Mouse (Mus musculus) lung, adult 2 months (tissue): Measurements from ENCODE around the gene Uckl1. TPM values are rescaled to one million over a fixed set of nuclear protein-coding genes. Genes with fewer than 3 reads are reported as not detected.

Experiments used
- DNase-seq: peaks from one replicate; pipeline ENCODE4 v3.0.0; 2022
- H3K4me1 ChIP-seq: fragments of 200-500 bp; 2 replicates; pipeline ENCODE4 v1.6.1; 2011; ENCODE audit warnings: low read length; ENCODE audit not compliant: control insufficient read depth, insufficient read depth
- H3K4me3 ChIP-seq: fragments of 200-500 bp; replicated peaks from 2 replicates; pipeline ENCODE3; 2011; ENCODE audit warnings: low read depth, mild to moderate bottlenecking, control low read depth, low read length; ENCODE audit errors: extremely low read depth
- CTCF ChIP-seq: fragments of 200-500 bp; IDR thresholded peaks from 2 replicates; pipeline ENCODE4 v1.5.1; 2011; ENCODE audit warnings: mild to moderate bottlenecking, low read length, control low read depth; ENCODE audit not compliant: insufficient read depth
- POLR2A ChIP-seq: fragments of 200-500 bp; IDR thresholded peaks from 2 replicates; pipeline ENCODE4 v1.6.1; 2011; ENCODE audit warnings: low read depth, mild to moderate bottlenecking, control low read depth, low read length, borderline replicate concordance; ENCODE audit errors: extremely low read depth
- WGBS: fragments of 180-500 bp; shearing (Covaris S2); methylation state at CpG from one replicate; pipeline ENCODE4 v1.1.7; 2018; 5-methylcytosine and 5-hydroxymethylcytosine counted together
- polyA plus RNA-seq: library from polyadenylated mRNA; depleted of rRNA; stranded (reverse); fragments of >200 nt; gene quantifications from 2 replicates; pipeline ENCODE4 v1.2.3, GENCODE M21; 2012

Uckl1 gene
- polyA plus RNA-seq, 1 experiment, result 128 TPM

GRCm38 (mm10) chr2:181550233-181550632 lies 34.5 kb downstream of the Uckl1 start:
- Histone ChIP-seq H3K4me3 (no peak overlapping the region), H3K4me1 (no peaks in the 10 kb centered on the region; the same call in 1 of the 2 replicates)
- WGBS, result 95% methylated on average over 2 of the region's 2 CpGs
- no peak for DNase-seq
- TF ChIP-seq CTCF (no peak), POLR2A (no peak)

- 77% methylated on average over 5 of the region's 5 CpGs for WGBS
- Histone ChIP-seq H3K4me1 (no peaks in the 10 kb centered on the region; the same call in 1 of the 2 replicates), H3K4me3 (no peak overlapping the region)
- no peak for DNase-seq
- TF ChIP-seq POLR2A (no peak), CTCF (no peak)
These were observed 36.0 kb downstream of the Uckl1 start for GRCm38 (mm10) chr2:181548682-181549081.

GRCm38 (mm10) chr2:181548227-181548626 lies 36.5 kb downstream of the Uckl1 start:
- no peak for DNase-seq
- Histone ChIP-seq H3K4me3 (no peak overlapping the region), H3K4me1 (no peaks in the 10 kb centered on the region)
- TF ChIP-seq POLR2A (no peak), CTCF (no peak)
- WGBS, result 52% methylated on average over 1 of the region's 1 CpGs

- Histone ChIP-seq H3K4me1 (no peaks in the 10 kb centered on the region), H3K4me3 (no peak overlapping the region)
- DNase-seq, result no peak
- TF ChIP-seq CTCF (no peak), POLR2A (no peak)
- 94% methylated on average over 7 of the region's 7 CpGs for WGBS
These were observed 38.5 kb downstream of the Uckl1 start for GRCm38 (mm10) chr2:181546142-181546541.

- no peak for TF ChIP-seq POLR2A
- no peak for DNase-seq
- WGBS, result 60% methylated on average over 6 of the region's 6 CpGs
- H3K4me3 ChIP-seq, result no peak overlapping the region
- H3K4me1 ChIP-seq, result no peaks in the 10 kb centered on the region; the same call in 1 of the 2 replicates
These were observed 42.8 kb downstream of the Uckl1 start for GRCm38 (mm10) chr2:181541761-181542380.

- TF ChIP-seq CTCF (no peak), POLR2A (no peak)
- peak; percentile 23 for DNase-seq
- 53% methylated on average over 2 of the region's 2 CpGs for WGBS
- Histone ChIP-seq H3K4me3 (no peak overlapping the region), H3K4me1 (peaks cover 3% of the 10 kb centered on the region)
These were observed 47.1 kb downstream of the Uckl1 start for GRCm38 (mm10) chr2:181537444-181538047.

- DNase-seq, result no peak
- Histone ChIP-seq H3K4me1 (peaks cover 3% of the 10 kb centered on the region), H3K4me3 (no peak overlapping the region)
- 44% methylated on average over 2 of the region's 2 CpGs for whole genome bisulfite sequencing
- TF ChIP-seq CTCF, result no peak
These were observed 48.3 kb downstream of the Uckl1 start for GRCm38 (mm10) chr2:181536410-181536809.

GRCm38 (mm10) chr2:181532589-181532988 lies 52.1 kb downstream of the Uckl1 start:
- TF ChIP-seq POLR2A, result no peak
- no peak for TF ChIP-seq CTCF
- Histone ChIP-seq H3K4me1 (peaks cover 6% of the 10 kb centered on the region), H3K4me3 (no peak overlapping the region)
- DNase-seq, result no peak
- WGBS, result 95% methylated on average over 3 of the region's 3 CpGs

GRCm38 (mm10) chr2:181529076-181529475 lies 55.6 kb downstream of the Uckl1 start:
- no peak overlapping the region for H3K4me3 ChIP-seq
- TF ChIP-seq CTCF (no peak), POLR2A (no peak)
- 77% methylated on average over 1 of the region's 1 CpGs for WGBS
- no peak for DNase-seq
- H3K4me1 ChIP-seq, result peaks cover 3% of the 10 kb centered on the region

- DNase-seq, result no peak
- Histone ChIP-seq H3K4me1 (peaks cover 13% of the 10 kb centered on the region), H3K4me3 (no peak overlapping the region)
- TF ChIP-seq POLR2A, result no peak
- WGBS, result 58% methylated on average over 5 of the region's 5 CpGs
These were observed 59.2 kb downstream of the Uckl1 start for GRCm38 (mm10) chr2:181525526-181525925.

GRCm38 (mm10) chr2:181522811-181523210 lies 61.9 kb downstream of the Uckl1 start:
- WGBS, result 65% methylated on average over 5 of the region's 5 CpGs
- DNase-seq, result no peak
- peaks cover 14% of the 10 kb centered on the region for H3K4me1 ChIP-seq
- TF ChIP-seq CTCF, result peak; percentile 25; the same call in 1 of the 2 replicates
- TF ChIP-seq POLR2A, result no peak
- H3K4me3 ChIP-seq, result no peak overlapping the region
